Mouse (Mus musculus) G1E (cell line): ENCODE data around the gene Hist1h4d.
"Not testable (repeated sequence)": the region's sequence is repeated elsewhere in the genome, so short reads cannot be mapped to it uniquely, and the experiment has no call there.

ENCODE experiments used
- CTCF ChIP-seq: IDR thresholded peaks from 2 replicates; pipeline ENCODE4 v1.5.1; 2012; ENCODE audit warnings: low read depth, low read length, inconsistent platforms, mixed read lengths
- GATA1 ChIP-seq: IDR thresholded peaks from 2 replicates; pipeline ENCODE4 v1.6.1; 2012; ENCODE audit warnings: borderline replicate concordance, low read length, inconsistent platforms, mixed read lengths
- GATA2 ChIP-seq: IDR thresholded peaks from 2 replicates; pipeline ENCODE4 v1.6.1; 2012; ENCODE audit warnings: low read depth, low read length, inconsistent platforms, borderline replicate concordance
- POLR2AphosphoS5 ChIP-seq: IDR thresholded peaks from 2 replicates; pipeline ENCODE4 v1.6.1; 2012; ENCODE audit warnings: low read depth, low read length, inconsistent platforms; ENCODE audit not compliant: insufficient replicate concordance
- TAL1 ChIP-seq: conservative IDR thresholded peaks from 2 replicates; pipeline ENCODE4 v1.6.1; 2012; ENCODE audit warnings: low read depth, low read length, inconsistent platforms, mixed read lengths

- TF ChIP-seq CTCF, TAL1, GATA1, GATA2: not testable (repeated sequence)
- TF ChIP-seq POLR2AphosphoS5 = peak; percentile 99
These were observed 11.0 kb upstream of the Hist1h4d start for GRCm38 (mm10) chr13:23570261-23571021.
